In the genomic region with DNA sequence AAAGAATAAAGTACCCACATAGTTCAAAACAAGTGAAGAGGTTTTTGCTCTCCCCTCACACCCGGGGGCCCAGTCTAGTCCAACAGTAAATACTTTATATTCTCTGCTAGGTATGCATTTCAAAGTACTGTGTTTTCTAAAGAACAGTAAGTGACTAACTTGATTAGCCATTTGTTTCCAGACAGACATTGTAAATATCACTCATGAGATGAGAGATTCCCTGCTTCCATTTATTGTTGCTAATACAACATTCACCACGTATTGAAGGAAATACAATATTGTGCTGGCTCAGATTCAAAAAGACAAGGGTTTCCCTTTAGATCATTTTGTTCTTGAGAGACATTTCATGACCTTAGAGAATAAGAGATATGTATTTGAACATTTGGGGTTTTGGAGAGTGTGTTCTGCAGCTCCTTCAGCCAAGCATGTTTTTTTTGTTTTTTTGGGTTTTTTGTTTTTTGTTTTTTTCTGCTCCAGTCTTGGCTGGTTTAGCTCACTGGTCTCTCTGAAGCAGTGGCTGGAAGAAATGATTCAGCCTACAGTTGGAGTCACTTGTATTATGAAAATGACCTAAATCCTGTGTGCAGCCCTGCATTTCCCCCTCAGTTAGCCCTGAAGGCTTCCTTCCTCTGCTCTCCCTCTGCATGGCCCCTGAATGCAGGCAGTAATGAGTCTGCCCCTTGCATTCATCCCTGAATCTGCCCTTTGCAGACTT, we compare ENCODE assay signal across 8 mouse cellular contexts.
DNase-seq lines count a peak whose midpoint lies in the region; ATAC-seq and TF ChIP-seq lines count a peak whose summit lies in the region.
"Had no signal": no experiment of that assay in that cellular context is flagged by ENCODE, and none has a peak within 500 bp of the region (broad histone marks: within the 10 kb centered on the region; RNA-seq: fewer than 3 reads in every experiment).

No protein-coding gene starts in this region.

- H3K27ac ChIP-seq in hindbrain, embryonic 12.5 days: no peak overlapping the region
- no peak overlapping the region for H3K27ac ChIP-seq in hindbrain, embryonic 16.5 days (ENCODE audit: low read depth, low read length)
- no peak overlapping the region for H3K27ac ChIP-seq in neural tube, embryonic 13.5 days (replicated peaks)
- H3K27ac ChIP-seq in embryonic facial prominence, embryonic 15.5 days (replicated peaks): peak overlapping the region; percentile 51
- H3K27ac ChIP-seq: neural tube, embryonic 15.5 days had no signal

- 62% methylated on average over 2 of the region's 2 CpGs for WGBS in hindbrain, embryonic 12.5 days
- WGBS in hindbrain, embryonic 16.5 days: 57% methylated on average over 2 of the region's 2 CpGs
- 56% methylated on average over 2 of the region's 2 CpGs for WGBS in neural tube, embryonic 13.5 days
- WGBS in embryonic facial prominence, embryonic 15.5 days: 15% methylated on average over 2 of the region's 2 CpGs

- H3K4me1 ChIP-seq in hindbrain, embryonic 12.5 days: peaks cover 11% of the 10 kb centered on the region
- H3K4me1 ChIP-seq in hindbrain, embryonic 16.5 days (ENCODE audit: control insufficient read depth, insufficient read depth, low read depth, low read length): peaks cover 8% of the 10 kb centered on the region
- H3K4me1 ChIP-seq in neural tube, embryonic 13.5 days (replicated peaks): peaks cover 17% of the 10 kb centered on the region
- H3K4me1 ChIP-seq in embryonic facial prominence, embryonic 15.5 days: peaks cover 28% of the 10 kb centered on the region

- H3K9ac ChIP-seq in hindbrain, embryonic 12.5 days: no peak overlapping the region
- H3K9ac ChIP-seq in hindbrain, embryonic 16.5 days (ENCODE audit: low read depth, low read length): no peak overlapping the region
- H3K9ac ChIP-seq in neural tube, embryonic 13.5 days: no peak overlapping the region
- no peak overlapping the region for H3K9ac ChIP-seq in embryonic facial prominence, embryonic 15.5 days
- H3K9ac ChIP-seq: neural tube, embryonic 15.5 days had no signal

- no peak overlapping the region for H3ac ChIP-seq in myocyte (ENCODE audit: control insufficient read depth, insufficient read length)

- H3K79me2 ChIP-seq in myocyte (ENCODE audit: control insufficient read depth, insufficient read depth): no peaks in the 10 kb centered on the region

- no peak for TF ChIP-seq POLR2A in myocyte (IDR thresholded peaks at IDR 0.05; ENCODE audit: insufficient read length, low read depth)

- H3K27me3 ChIP-seq in hindbrain, embryonic 12.5 days: no peaks in the 10 kb centered on the region
- H3K27me3 ChIP-seq in hindbrain, embryonic 16.5 days (replicated peaks; ENCODE audit: control insufficient read depth, insufficient read depth, low read length): no peaks in the 10 kb centered on the region; the same call in 1 of the 2 replicates
- H3K27me3 ChIP-seq in neural tube, embryonic 13.5 days: no peaks in the 10 kb centered on the region
- no peaks in the 10 kb centered on the region for H3K27me3 ChIP-seq in embryonic facial prominence, embryonic 15.5 days
- H3K27me3 ChIP-seq in myocyte (ENCODE audit: control insufficient read depth, insufficient read depth, insufficient read length): no peaks in the 10 kb centered on the region
- H3K27me3 ChIP-seq: neural tube, embryonic 15.5 days had no signal

- no peak overlapping the region for H3K4me3 ChIP-seq in hindbrain, embryonic 12.5 days
- H3K4me3 ChIP-seq in hindbrain, embryonic 16.5 days (ENCODE audit: low read length): no peak overlapping the region
- no peak overlapping the region for H3K4me3 ChIP-seq in neural tube, embryonic 13.5 days
- H3K4me3 ChIP-seq in embryonic facial prominence, embryonic 15.5 days (replicated peaks): no peak overlapping the region; the same call in 1 of the 2 replicates
- H3K4me3 ChIP-seq in myocyte: no peak overlapping the region
- H3K4me3 ChIP-seq: neural tube, embryonic 15.5 days had no signal

- no peak for DNase-seq in neural tube, embryonic 10.5 days (ENCODE audit: extremely low spot score, low spot score)
- DNase-seq in right cerebral cortex, postnatal 25 days: no peak

- H3K9me3 ChIP-seq in hindbrain, embryonic 12.5 days (replicated peaks): no peaks in the 10 kb centered on the region
- no peaks in the 10 kb centered on the region for H3K9me3 ChIP-seq in hindbrain, embryonic 16.5 days (ENCODE audit: control insufficient read depth, low read length)
- no peaks in the 10 kb centered on the region for H3K9me3 ChIP-seq in neural tube, embryonic 13.5 days
- no peaks in the 10 kb centered on the region for H3K9me3 ChIP-seq in embryonic facial prominence, embryonic 15.5 days (replicated peaks)
- H3K9me3 ChIP-seq: neural tube, embryonic 15.5 days had no signal

- peak overlapping the region; percentile 35; the same call in 1 of the 2 replicates for H3K4me2 ChIP-seq in hindbrain, embryonic 12.5 days (replicated peaks)
- H3K4me2 ChIP-seq in hindbrain, embryonic 16.5 days (ENCODE audit: low read length): no peak overlapping the region
- H3K4me2 ChIP-seq in neural tube, embryonic 13.5 days: 0 out of 2 replicates have a peak overlapping the region, but pooled peaks have one; percentile 7
- H3K4me2 ChIP-seq in embryonic facial prominence, embryonic 15.5 days (replicated peaks): peak overlapping the region; percentile 49
- H3K4me2 ChIP-seq in myocyte (ENCODE audit: low read depth): peak overlapping the region; percentile 77

- no peak for ATAC-seq in hindbrain, embryonic 12.5 days (ENCODE audit: low FRiP score)
- no peak for ATAC-seq in hindbrain, embryonic 16.5 days
- no peak for ATAC-seq in neural tube, embryonic 13.5 days (ENCODE audit: low read depth)
- no peak for ATAC-seq in embryonic facial prominence, embryonic 15.5 days (ENCODE audit: insufficient number of reproducible peaks, low FRiP score, low TSS enrichment, low read depth)

- no peaks in the 10 kb centered on the region for H3K36me3 ChIP-seq in hindbrain, embryonic 12.5 days
- no peaks in the 10 kb centered on the region for H3K36me3 ChIP-seq in hindbrain, embryonic 16.5 days (ENCODE audit: control insufficient read depth, insufficient read depth, low read length)
- H3K36me3 ChIP-seq in neural tube, embryonic 13.5 days: no peaks in the 10 kb centered on the region
- no peaks in the 10 kb centered on the region for H3K36me3 ChIP-seq in embryonic facial prominence, embryonic 15.5 days
- H3K36me3 ChIP-seq in myocyte (ENCODE audit: control insufficient read depth, insufficient read depth): no peaks in the 10 kb centered on the region
- H3K36me3 ChIP-seq: neural tube, embryonic 15.5 days had no signal

TF ChIP-seq in myocyte, 11 proteins besides CTCF, POLR2A, EP300 and RAD21:
- TF ChIP-seq CEBPB (IDR thresholded peaks at IDR 0.05; ENCODE audit: insufficient read depth, poor library complexity, severe bottlenecking) (no peak), TCF3 (IDR thresholded peaks at IDR 0.05; ENCODE audit: insufficient read length, low read depth) (no peak), POLR2AphosphoS2 (IDR thresholded peaks at IDR 0.05; ENCODE audit: insufficient read length, low read depth) (no peak), E2F4 (IDR thresholded peaks at IDR 0.05; ENCODE audit: insufficient read depth) (no peak), MYOD1 (IDR thresholded peaks at IDR 0.05; ENCODE audit: control insufficient read depth in 1 of 3, insufficient read length in 2 of 3, low read depth in 2 of 3) (no peak), USF1 (IDR thresholded peaks at IDR 0.05; ENCODE audit: low read depth) (no peak), SRF (IDR thresholded peaks at IDR 0.05; ENCODE audit: control insufficient read depth, insufficient read length, low read depth) (no peak), MYOG (IDR thresholded peaks at IDR 0.05; ENCODE audit: control insufficient read depth in 1 of 3, insufficient read depth in 1 of 3, insufficient read length in 2 of 3, low read depth in 2 of 3) (no peak), REST (IDR thresholded peaks at IDR 0.05; ENCODE audit: insufficient read depth, insufficient read length) (no peak), TCF12 (IDR thresholded peaks at IDR 0.05; ENCODE audit: insufficient read depth, poor library complexity, severe bottlenecking) (no peak), MAX (IDR thresholded peaks at IDR 0.05; ENCODE audit: low read depth) (no peak)
